Mouse (Mus musculus): ENCODE data around the gene Myo16.

Myo16 gene

DNA sequence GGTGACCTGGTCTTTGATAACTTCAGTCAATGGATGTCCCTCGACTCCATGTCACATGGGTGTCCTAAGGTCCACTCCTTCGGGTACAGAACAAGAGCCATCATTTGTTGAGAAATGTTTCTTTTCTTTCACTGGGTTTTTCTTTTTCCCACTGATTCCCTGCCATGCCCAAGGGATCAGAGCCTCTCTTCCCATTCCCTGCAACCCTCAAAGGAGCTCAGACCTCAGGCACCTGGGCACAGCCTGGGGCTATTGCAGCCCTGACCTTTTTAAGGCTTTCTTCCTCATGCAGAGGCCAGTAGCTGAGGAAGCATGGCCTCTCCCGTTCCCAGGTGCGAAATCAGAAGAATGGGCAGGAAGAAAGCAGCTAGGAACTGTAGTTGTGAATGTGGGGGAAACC, 23.4 kb downstream of the Myo16 start:
- DNase-seq = no peak

DNA sequence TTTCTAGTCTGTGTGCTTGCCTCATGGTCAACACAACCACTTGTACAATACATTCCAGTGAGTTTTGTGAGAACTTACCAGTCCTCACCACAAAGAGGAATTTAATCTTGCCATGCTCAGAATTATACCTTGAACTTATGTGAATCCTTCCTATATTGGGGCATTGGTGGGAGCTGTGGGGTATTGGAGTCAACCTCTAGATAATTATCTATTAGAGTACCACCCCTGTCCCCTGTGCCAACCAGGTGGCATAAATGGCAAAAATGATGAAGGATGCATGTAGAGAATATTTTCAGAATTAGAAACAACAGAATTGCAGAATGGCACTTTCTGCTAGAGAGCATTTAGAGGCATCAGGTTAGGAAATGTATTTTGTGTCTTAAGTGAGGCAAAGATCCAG, 25.3 kb downstream of the Myo16 start:
- DNase-seq = no peak

DNA sequence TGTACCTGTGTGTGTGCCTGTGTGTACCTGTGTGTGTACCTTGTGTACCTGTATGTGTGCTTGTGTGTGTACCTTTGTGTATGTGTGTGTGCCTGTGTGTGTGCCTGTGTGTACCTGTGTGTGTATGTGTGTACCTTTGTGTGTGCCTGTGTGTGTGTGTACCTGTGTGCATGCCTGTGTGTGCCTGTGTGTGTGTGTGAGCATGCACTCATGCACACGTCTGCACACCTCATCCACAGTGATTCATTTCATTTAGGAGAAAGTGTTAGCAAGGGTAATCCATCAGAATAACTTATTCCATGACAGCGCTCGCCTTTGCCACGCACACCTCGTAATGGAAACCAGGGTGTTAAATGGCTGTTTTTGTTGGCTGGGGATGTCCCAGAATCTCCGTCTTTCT, 36.9 kb downstream of the Myo16 start:
- DNase-seq = no peak

DNA sequence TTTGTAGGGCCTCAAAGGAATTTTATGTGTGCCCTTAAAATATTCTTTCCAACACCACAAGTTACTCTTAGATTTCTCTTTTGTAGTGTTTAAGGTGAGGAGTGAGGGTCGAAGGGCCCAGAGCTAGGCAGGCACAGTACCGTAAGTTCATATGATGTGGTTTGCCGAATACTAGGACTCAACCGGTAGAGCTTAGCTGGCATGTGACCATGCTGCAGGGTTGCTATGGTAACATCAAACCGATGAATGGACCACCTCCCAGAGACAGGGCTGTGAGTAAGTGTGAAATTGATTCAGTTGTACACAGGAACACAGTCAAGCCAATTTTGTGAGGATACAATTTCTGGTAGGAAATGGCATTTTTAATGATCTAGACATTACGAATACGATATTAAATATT, 44.5 kb downstream of the Myo16 start:
- no peak for DNase-seq

DNA sequence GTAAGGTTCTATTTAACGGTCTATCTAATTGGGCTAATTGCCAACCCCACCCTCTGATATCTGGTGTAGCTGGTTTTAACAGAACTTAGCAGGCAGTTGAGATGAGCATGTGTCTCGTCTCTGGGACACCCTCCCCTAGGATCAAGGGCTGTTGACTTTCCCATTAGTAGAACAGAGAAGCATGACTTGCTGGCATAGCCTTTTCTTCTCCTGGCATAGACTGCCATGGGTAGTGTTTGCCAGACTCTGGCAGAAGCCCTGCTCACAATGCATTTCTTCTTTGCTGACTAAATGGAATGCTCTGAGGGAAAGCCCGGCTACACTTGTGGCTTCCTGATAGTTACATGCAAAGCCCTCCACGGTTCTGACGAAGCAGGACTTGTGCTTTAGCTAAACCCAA, 45.6 kb downstream of the Myo16 start:
- DNase-seq = no peak

DNA sequence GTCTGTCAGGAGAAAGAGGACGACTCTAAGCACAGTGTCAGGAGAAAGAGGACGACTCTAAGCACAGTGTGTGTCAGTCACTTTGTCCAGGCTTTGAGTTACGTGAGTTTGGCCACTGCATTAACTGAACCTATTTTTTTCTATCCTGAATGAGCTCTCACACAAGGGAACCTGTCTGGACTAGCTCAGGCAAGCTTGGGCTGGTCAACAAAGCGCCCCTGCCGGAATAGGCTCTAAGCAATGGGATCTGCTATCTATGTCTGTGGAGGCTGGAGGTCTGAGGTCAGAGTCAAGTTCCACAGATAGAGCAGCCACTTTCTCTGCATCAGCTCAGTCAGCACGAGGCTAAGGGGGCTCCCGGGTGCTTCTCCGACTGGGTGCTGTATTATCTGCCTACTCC, 46.3 kb downstream of the Myo16 start:
- no peak for DNase-seq

DNA sequence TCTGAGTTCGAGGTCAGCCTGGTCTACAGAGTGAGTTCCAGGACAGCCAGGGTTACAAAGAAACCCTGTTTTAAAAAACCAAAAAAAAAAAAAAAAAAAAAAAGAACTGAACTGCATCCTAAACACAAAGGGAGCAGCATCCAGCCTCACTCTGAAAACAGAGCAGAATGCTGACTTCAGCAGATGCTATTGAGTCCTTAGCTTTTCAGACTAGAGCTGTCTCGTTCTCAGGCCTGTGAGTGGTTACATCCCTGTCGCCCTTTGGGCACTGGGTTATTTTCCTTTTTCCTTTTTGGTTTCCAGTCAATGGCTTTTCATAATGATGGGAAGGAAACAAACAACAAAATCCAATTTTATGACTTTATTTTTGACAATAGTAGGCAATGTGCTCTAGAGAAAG, 61.3 kb downstream of the Myo16 start:
- no peak for DNase-seq

DNA sequence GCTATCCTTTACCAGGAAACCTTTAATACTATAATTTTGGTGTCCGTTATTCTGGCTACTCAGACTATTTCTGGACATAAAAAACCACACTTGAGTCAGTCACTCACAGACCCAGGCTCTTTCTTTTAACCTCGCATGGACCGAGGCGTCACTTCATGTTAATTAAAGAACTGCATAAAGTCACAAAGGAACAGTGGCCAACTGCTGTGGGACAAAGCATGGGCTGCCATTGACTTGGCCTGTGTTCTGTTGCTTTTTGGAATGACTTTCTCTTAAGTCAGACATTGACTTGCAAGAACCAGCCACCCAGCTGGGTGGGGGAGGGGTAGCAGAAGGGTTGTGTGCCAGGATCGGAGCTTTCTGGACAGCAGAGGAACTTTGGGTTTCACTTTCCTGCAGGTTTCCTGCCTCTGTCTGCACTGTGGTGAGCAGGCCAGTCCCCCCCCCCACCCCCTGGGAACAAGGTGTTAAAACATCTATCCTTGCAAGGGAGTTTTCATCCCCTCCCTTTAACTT, 66.1 kb downstream of the Myo16 start:
- no peak for DNase-seq

DNA sequence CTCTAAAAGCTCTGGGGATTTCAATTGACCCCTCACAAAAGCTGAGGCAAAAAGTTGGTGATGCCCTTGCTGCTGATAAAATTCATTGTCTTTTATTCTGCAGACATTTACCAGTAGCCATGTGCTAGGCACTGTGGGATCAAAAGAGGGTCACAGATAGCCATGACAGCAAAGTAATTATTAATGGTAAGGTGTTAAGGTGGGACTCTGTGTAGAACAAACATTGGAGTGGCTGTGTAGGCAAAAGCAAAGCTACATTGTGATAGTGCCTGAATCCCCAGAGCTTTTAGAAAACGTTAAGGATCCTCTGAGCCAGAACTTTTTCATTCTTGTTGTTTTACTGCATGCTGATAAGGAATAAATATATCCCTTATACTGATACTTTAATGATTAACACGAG, 69.1 kb downstream of the Myo16 start:
- no peak for DNase-seq

DNA sequence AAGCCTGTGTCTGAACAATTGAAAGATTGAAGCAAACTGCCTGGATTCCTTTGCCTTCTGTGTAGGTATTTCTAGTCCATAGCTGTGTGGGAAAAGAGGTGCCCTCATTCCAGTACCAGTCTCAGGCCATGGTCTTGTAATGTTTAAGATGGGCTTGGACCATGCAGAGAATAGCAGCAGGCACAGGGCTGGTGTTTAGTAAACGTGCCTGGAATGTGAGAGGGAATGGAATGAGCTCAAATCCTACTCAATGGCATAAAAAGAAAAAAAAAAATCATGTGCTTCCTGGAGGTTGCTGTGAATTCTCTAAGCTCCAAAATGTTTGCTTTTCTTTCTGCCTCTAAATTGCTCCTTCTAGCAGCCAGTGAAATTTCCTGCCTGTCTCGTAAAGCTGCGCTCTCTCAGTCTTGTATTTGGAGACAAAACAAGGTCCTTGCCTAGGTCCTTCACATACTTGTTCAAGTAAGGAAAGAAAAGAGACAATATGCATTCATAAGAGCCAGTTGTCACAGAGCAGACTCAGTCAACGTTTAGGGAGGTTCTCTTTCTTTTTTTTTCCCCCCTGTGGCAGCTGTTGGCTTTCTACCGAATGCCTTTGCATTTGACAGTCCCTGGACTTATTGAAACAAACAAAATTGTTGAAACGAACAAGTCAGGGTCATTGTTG, 70.0 kb downstream of the Myo16 start:
- no peak for DNase-seq

DNA sequence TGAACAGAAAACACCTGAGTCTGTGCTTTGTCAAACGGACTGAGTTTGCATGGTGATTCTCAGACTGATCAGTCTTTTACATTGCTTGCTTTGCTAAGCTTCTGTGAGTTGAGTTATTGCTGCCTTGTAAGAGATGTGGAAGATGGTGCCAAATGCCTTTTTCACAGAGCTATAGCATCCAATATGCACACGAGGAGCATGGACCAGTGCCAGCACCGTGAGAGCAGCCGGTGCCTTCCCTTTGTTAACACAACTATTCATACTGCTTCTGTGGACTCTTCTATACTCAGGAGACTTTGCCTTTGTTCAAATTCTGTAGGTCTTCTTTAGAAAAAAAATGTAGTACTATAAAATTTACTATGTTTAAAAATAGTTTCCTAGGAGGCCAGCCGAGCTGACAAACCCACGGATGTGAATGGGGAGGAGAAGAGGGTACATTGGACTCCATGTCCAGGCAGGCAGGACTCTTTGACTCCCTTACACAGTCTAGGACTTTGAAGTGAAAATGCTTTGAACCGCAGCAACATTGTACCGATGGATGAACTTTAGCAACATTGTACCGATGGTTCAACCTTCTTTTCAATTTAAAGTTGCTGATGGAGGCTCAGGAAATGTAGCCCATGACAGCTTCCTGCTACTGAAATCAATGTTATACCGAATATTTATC, 70.7 kb downstream of the Myo16 start:
- no peak for DNase-seq

DNA sequence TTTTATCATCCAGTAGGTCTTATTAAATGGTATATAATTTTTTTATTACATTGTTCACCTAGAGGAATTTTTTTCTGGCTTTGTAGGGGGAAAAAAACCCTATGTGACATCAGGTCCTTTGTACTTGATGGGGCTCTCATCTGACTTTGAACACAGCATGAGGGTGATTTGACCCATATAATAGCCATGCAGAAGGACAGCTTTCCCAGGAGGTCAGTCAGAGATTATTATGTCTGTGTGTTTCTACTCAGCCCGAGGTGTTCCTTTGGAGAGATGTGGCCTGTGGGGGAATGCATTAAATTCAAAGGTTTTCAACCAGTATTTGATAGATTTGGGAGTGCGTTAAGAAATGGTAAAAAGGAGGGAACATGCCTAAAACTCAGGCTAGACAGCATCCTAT, 71.3 kb downstream of the Myo16 start:
- no peak for DNase-seq

DNA sequence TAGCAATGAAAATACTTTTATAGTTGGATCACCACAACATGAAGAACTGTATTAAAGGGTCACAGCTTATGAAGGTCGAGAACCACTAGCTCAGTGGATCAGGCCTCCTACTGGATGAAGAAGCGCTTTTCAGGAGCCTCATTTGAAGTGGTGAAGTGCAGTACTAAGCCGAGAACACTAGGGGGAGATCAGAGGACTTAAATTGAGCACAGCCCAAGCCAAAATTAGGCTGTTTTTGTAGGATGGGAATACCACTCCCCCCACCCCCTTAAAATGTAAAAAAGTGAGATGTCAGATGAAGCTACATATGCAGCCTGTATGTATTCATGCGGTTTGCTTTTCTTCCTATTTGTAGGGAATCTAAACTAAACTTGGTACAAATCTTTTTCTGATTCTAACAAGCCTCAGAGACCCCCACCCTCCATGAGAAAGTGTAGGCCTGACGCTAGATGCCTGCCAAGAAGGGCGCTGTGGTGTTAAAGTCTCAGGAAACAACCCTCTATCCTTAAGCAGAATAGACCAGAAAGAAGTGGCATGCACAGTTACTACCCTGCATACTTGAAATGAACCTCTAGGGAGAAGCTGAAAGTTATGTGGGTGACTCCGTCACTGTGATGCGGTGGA, 77.1 kb downstream of the Myo16 start:
- peak; percentile 22 for DNase-seq

DNA sequence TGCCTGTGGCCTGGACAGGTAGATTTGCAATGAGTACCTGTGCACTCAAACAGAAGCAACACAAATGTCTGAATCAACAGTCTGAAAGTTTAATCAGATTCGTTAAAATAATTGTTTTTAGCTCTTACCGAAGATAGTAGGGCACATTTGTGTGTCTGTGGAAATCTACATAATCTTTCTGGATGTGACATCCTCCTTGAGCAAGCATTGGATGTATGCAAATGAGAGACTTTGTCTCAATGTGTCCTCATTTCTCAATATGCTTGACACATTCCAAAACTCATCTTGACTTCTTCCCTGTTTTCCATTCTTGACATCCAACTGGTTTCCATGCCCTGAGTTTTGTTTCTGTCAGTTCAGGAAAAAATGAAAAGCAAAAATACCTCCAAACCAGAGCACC, 80.8 kb downstream of the Myo16 start:
- DNase-seq = no peak

DNA sequence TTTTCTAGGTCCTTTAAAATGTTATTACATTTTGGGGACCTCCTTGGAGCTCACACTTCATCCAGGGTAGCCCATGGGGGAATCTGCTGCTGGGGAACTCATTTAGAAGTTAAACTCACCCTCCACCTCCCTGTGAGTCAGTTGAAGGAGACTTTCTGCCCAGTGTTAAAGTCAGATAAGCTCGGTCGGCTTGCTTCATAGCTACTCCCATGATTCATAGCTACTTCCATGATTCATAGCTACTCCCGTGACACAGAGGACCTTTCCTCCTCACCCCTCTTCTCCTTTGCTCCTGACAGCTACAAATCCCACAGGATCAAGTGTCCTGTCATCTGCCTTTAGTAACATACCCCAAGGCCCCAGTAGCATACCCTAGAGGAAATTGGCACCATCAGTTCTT, 89.6 kb downstream of the Myo16 start:
- DNase-seq = no peak

DNA sequence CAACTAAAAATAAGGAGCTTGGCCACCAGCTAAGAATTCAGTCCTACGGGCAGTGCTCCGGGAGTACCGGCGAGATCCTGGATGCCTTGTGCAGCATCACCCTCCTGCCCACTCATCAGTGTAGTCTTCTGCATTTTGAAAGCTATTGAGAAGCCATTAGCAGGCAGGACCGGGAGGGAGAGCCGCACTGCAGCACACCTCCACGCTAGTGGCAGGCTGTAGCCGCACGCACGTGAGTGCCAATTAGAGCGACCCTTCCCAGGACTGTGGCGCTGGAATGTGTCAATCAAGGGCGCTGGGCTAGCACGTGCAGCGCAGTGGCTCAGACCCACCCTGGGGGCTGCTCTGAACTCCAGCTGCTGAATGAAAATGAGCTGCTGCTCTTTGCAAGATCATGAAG, 95.4 kb downstream of the Myo16 start:
- DNase-seq = no peak

DNA sequence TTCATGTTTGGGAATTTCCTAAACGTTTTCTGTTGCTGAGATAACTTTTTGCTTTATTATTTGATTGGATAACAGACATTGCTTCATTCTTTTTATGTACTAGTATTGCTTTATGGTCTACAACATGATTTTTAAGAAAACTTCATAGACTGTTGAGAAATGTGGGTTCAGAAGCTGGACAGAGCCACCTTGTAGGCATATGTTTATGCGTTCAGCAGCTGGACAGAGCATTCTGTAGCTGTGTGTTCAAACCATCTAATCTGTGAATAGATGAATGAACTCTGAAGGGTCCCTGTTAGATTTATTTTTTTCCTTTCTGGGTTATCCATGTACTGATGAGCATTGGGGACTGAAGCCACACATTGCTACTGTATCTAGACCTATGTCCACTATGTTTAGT, 102.0 kb downstream of the Myo16 start:
- DNase-seq = no peak

DNA sequence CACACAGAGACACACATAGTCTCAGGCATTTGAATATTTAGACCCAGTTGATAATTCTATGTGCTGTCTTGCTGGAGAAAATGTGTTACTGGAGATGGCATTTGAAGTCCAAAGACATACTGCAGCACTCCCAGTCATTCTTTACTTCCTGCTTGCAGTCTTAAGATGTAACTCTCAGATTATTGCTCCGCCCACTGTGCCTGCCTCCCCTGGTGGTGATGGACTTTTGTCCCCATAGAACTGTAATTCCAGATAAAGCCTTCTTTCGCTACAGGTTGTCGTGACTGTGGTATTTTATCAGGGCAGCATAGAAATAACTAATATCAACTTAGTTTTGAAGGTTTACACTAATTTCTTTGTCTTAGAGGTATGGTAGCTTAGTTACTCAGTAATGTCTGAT, 102.9 kb downstream of the Myo16 start:
- DNase-seq = no peak

DNA sequence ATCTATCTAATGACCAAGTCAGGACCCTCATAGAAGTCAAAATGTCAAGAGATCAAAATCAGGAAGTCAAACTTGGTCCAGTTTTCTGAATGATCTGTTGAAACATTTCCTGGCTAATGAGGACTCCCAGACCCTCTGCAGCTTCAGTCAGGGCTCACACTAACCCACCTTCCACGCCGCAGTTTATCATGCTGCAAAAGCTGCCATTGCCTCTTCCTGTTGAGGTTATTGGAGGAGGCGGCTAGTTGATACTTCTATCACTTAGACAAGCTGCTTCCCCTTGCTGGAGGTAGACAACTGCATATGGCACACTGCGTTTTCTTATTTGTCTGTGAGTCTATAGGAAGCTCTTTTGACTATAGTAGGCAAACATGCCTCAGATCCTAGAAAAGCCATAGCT, 116.4 kb downstream of the Myo16 start:
- DNase-seq = no peak

DNA sequence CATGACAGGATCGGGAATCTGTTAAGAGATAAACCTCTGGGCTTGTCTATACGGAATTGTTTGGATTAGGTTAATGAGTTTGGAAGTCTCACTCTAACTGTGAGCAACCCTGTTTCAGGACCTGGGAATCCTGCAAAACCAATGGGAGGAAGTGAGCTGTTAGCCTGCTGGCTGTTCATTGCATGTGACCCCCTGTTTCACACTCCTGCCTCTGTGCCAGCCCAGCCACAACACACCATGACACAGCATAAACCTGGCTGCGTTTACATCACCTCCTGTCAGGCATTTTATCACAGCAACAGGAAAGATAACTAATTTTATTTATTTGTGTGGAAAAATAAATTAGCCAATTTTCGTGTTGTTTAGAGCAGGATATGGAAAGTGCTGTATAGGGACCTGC, 138.9 kb downstream of the Myo16 start:
- no peak for DNase-seq

DNA sequence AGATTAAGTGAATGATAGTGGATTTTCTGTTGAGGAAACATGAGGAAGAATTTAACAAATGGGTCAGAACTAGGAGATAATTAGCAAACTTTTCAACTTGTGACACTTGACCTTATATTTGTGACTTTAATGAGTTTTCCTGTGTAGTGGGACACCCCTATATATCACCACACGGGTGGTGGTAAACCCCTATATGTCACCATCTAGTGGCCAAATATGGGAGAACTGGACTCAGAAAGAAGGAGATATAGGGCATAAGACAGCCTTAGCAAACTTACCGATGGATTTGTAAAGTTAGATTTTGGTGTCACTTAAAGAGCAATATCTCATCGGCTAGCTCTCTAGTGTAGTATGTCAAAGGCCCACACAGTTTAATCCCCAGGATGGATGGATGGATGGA, 147.1 kb downstream of the Myo16 start:
- no peak for DNase-seq

DNA sequence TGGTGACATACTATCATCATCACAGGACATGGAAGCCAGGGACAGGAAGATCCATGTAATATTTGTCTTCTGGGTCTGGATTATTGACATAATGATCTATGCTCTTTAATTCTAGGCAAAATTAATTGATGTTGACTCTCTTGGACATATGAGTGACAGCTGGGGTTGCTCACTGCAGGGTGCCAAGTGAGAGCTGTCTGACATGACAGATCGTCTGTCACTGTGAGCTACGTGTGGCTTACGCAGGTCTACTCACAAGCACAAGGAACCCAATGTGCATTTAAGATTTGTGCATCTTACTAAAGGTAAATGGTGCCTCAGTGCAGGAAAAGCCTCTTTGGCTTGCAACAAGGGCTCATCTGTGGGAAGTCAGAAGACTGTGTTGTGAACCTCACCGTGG, 149.3 kb downstream of the Myo16 start:
- DNase-seq = no peak

DNA sequence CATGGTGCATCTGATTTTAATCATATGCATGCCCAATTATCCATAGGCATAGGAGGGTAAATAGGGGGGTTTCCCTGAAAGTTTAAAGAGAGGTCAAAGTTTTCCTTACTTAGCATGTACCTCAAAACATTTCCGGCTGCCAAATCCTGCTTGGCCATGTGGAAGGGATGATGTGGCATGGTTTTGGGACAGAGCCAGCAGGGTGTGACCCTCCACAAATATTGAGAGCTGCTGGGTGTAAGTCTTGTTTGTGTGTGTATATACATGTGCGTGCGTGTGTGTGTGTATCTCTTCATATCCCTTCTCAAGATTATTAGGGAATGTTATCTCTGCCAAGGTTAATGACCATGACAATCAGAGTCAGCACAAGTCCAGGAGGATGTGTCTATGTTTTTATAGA, 150.3 kb downstream of the Myo16 start:
- no peak for DNase-seq

DNA sequence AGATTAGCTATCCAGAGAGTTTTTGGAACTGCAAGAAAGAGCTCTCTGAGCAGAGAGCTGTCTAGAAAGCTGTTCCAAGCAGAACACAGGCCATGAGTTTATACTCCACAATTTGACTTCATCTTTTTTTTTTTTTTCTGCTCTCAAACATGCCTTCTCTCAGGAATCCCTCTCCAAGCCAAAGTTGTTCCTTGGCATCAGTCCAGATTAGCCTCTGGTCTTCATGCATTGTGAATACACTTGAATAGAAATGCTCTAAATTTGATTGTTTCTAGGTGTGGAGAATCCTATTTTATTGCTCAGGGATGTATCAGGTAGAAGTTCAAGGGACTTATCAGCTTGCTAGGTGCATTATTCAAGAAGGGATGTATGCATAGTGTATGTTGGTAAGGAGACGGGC, 151.0 kb downstream of the Myo16 start:
- DNase-seq = no peak

DNA sequence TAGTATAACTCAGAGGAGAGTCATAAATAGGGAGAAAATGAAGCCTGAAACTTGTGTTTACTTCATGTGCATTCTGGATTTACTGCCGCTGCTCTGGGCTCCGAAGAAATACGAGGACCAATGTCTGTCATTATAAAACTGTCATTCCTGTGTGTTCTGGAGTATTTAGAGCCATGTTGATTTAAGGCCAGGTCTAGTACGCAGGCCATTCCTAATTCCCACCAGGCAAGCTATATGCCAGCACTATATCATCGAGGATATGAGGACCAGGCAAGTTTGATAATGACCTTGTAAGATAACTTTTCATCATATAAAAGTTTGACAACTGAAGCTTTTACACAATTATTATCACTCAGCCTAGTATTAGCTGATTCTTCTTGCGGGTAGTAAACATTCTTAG, 153.6 kb downstream of the Myo16 start:
- DNase-seq = no peak

Measured in cerebellum, adult 8-10 months (tissue).